Mouse (Mus musculus) hindbrain, postnatal 0 days (tissue): ENCODE measurements at regions not wholly inside any gene's neighbourhood (a gene's known extent, or its start where the extent isn't known, plus 50 kb on each side); places are given as distances from the start of the nearest gene placed in this dataset.

ENCODE experiments used
- ATAC-seq: fragments of 200-750 bp; cut with Nextera tagmentation; 2 replicates; pipeline ENCODE4 v1.8.0; 2017; ENCODE audit warnings: mild to moderate bottlenecking, moderate TSS enrichment, moderate library complexity
- DNase-seq: peaks from one replicate; pipeline ENCODE4 v3.0.0-alpha.2; 2015; ENCODE audit warnings: low spot score
- H3K27ac ChIP-seq: fragments of 300-500 bp; sonication (generic); 2 replicates; pipeline ENCODE4 v1.5.1; 2014; ENCODE audit warnings: mild to moderate bottlenecking
- H3K27me3 ChIP-seq: fragments of 300-500 bp; sonication (generic); 2 replicates; pipeline ENCODE4 v1.6.1; 2014; ENCODE audit warnings: low read length, mixed read lengths; ENCODE audit not compliant: insufficient read depth
- H3K36me3 ChIP-seq: fragments of 300-500 bp; sonication (generic); 2 replicates; pipeline ENCODE4 v1.6.1; 2014; ENCODE audit warnings: low read length, mixed read lengths; ENCODE audit not compliant: insufficient read depth
- H3K4me1 ChIP-seq: fragments of 300-500 bp; sonication (generic); 2 replicates; pipeline ENCODE4 v1.6.1; 2014; ENCODE audit warnings: antibody characterized with exemption, low read length, mixed read lengths; ENCODE audit not compliant: insufficient read depth
- H3K4me2 ChIP-seq: fragments of 300-500 bp; sonication (generic); 2 replicates; pipeline ENCODE4 v1.6.1; 2014; ENCODE audit warnings: low read depth, mild to moderate bottlenecking, low read length, moderate library complexity, mixed read lengths
- H3K4me3 ChIP-seq: fragments of 300-500 bp; sonication (generic); 2 replicates; pipeline ENCODE4 v1.5.1; 2014; ENCODE audit warnings: low read length
- H3K9ac ChIP-seq: fragments of 300-500 bp; sonication (generic); replicated peaks from 2 replicates; pipeline ENCODE4 v1.6.1; 2014; ENCODE audit warnings: mild to moderate bottlenecking, low read length, moderate library complexity, mixed read lengths
- H3K9me3 ChIP-seq: fragments of 300-500 bp; sonication (generic); 2 replicates; pipeline ENCODE4 v1.6.1; 2016; ENCODE audit warnings: low read length, mixed read lengths
- CTCF ChIP-seq: IDR thresholded peaks from 2 replicates; pipeline ENCODE4 v1.5.1; 2016; ENCODE audit warnings: antibody characterized with exemption, control low read depth, low read depth
- WGBS: fragments of 180-500 bp; shearing (Covaris S2); extraction: QIAGEN DNeasy Blood & Tissue Kit; methylation state at CpG from one replicate; pipeline ENCODE4 v1.1.7; 2014; 5-methylcytosine and 5-hydroxymethylcytosine counted together

DNA sequence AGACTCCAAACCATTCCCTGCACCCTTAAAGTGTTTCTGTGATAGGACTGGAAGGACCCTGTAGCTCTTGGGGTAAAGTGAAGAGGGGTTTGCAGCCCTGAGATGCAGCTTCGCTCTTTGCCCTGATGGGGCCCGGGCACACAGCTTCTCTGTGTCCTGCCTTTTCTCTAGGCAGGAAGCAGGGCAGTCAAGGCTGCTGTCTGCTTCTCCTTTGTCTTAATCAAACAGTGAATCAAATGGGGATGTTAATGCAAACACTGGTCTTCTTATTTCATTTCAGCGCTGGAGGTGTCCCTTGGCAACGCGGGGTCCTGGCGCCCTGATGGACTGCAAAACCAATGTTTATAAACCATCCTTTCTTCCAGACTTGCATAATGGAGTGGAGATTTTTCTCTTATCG is 200.6 kb upstream of the Tle4 start:
- no peaks in the 10 kb centered on the region for H3K27me3 ChIP-seq
- H3K36me3 ChIP-seq, result no peaks in the 10 kb centered on the region
- no peak overlapping the region for H3K4me2 ChIP-seq
- ATAC-seq, result no peak
- no peak for DNase-seq
- 66% methylated on average over 7 of the region's 7 CpGs for WGBS
- no peak overlapping the region for H3K4me3 ChIP-seq
- H3K27ac ChIP-seq, result no peak overlapping the region
- no peak for TF ChIP-seq CTCF
- H3K9me3 ChIP-seq, result no peaks in the 10 kb centered on the region
- no peaks in the 10 kb centered on the region; the same call in 1 of the 2 replicates for H3K4me1 ChIP-seq
- no peak overlapping the region for H3K9ac ChIP-seq

- no peak for DNase-seq
- H3K27me3 ChIP-seq, result no peaks in the 10 kb centered on the region
- H3K9ac ChIP-seq, result no peak overlapping the region
- 90% methylated on average over 5 of the region's 5 CpGs for WGBS
- no peaks in the 10 kb centered on the region for H3K36me3 ChIP-seq
- H3K4me3 ChIP-seq, result no peak overlapping the region
- no peaks in the 10 kb centered on the region for H3K9me3 ChIP-seq
- TF ChIP-seq CTCF, result no peak
- H3K4me1 ChIP-seq, result no peaks in the 10 kb centered on the region
- H3K4me2 ChIP-seq, result no peak overlapping the region
- no peak overlapping the region for H3K27ac ChIP-seq
- ATAC-seq, result no peak
Observed at GRCm38 (mm10) chr19:14795910-14796309, 198.1 kb upstream of the Tle4 start.

DNA sequence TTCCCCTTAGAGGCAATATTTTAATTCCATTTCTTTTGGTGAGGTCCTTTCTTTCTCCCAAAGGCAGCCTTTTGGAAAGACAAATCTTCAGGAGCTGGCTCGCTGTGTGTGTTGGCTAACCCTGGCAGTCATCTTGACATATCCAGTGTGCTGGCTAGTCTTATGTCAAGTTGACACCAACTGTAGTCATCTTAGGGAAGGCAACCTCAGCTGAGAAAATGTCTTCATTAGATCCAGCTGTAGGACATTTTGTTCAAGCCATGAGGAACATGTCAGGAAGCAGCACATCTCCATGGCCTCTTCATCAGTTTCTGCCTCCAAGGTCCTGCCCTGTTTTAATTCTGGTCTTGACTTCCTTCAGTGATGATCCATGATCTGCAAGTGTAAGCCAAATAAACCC is 192.1 kb upstream of the Tle4 start:
- no peaks in the 10 kb centered on the region for H3K9me3 ChIP-seq
- no peak overlapping the region for H3K27ac ChIP-seq
- DNase-seq (no peak), ATAC-seq (no peak)
- H3K4me1 ChIP-seq, result no peaks in the 10 kb centered on the region
- H3K36me3 ChIP-seq, result no peaks in the 10 kb centered on the region
- no peak overlapping the region for H3K9ac ChIP-seq
- TF ChIP-seq CTCF, result no peak
- 93% methylated on average over 1 of the region's 1 CpGs for WGBS
- H3K4me2 ChIP-seq, result no peak overlapping the region
- H3K4me3 ChIP-seq, result no peak overlapping the region
- no peaks in the 10 kb centered on the region for H3K27me3 ChIP-seq

GRCm38 (mm10) chr19:14788630-14789029 is 190.8 kb upstream of the Tle4 start:
- H3K4me2 ChIP-seq, result no peak overlapping the region
- ATAC-seq (no peak), DNase-seq (no peak)
- TF ChIP-seq CTCF, result no peak
- H3K9ac ChIP-seq, result no peak overlapping the region
- H3K27me3 ChIP-seq, result no peaks in the 10 kb centered on the region
- H3K36me3 ChIP-seq, result no peaks in the 10 kb centered on the region
- H3K4me3 ChIP-seq, result no peak overlapping the region
- H3K9me3 ChIP-seq, result no peaks in the 10 kb centered on the region
- H3K4me1 ChIP-seq, result no peaks in the 10 kb centered on the region
- WGBS, result 84% methylated on average over 4 of the region's 4 CpGs
- H3K27ac ChIP-seq, result no peak overlapping the region

DNA sequence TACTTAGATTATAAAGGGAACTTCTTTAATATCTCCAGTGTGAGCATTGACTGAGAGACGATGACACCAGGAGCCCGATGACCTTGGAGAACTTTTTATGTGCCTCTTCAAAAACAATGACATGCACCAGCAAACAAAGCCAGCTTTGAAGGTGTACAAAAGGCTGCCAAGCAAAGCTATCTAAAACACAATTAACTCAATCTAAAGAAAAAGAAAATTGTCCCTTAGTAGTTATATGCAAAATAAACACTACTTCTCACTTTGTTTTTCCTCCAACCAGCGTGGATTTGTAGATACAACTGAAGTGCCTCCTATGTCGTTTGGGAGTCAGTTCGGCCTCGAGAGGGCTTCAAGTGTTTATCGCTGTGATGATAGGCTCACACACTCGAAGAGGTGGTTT is 189.0 kb upstream of the Tle4 start:
- Histone ChIP-seq H3K9ac (no peak overlapping the region), H3K27me3 (no peaks in the 10 kb centered on the region), H3K9me3 (no peaks in the 10 kb centered on the region), H3K27ac (no peak overlapping the region), H3K4me1 (no peaks in the 10 kb centered on the region), H3K36me3 (no peaks in the 10 kb centered on the region), H3K4me3 (no peak overlapping the region), H3K4me2 (no peak overlapping the region)
- ATAC-seq (no peak), DNase-seq (no peak)
- no peak for TF ChIP-seq CTCF
- whole genome bisulfite sequencing, result 86% methylated on average over 8 of the region's 8 CpGs

DNA sequence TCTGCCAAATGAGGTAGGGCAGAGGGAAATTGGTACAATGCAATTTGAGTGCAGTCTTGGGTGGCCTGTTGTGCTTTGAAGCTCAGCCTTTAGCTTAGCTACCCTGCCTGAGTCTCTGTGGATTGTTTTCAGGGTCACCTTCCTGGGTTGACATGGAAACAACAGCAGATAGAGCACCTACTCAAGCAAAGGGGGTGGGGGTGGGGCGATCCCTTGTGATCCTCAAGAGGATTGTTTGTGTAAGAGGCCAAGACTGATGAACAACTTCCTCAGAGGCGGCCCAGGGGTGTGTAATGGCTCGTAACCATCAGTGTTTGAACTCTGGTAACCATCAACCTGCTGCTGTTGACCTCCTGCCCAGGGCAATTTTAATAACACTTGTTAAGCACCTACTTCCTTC is 187.8 kb upstream of the Tle4 start:
- no peak for TF ChIP-seq CTCF
- Histone ChIP-seq H3K9ac (no peak overlapping the region), H3K4me2 (no peak overlapping the region), H3K9me3 (no peaks in the 10 kb centered on the region), H3K27ac (no peak overlapping the region), H3K4me3 (no peak overlapping the region), H3K4me1 (no peaks in the 10 kb centered on the region), H3K27me3 (no peaks in the 10 kb centered on the region), H3K36me3 (no peaks in the 10 kb centered on the region)
- no peak for DNase-seq
- no peak for ATAC-seq
- 80% methylated on average over 3 of the region's 3 CpGs for WGBS

GRCm38 (mm10) chr19:14777709-14778108 is 179.9 kb upstream of the Tle4 start:
- peak overlapping the region; percentile 19; the same call in 1 of the 2 replicates for H3K4me3 ChIP-seq
- 0 out of 2 replicates have a peak, but pooled peaks cover 2% of the 10 kb centered on the region for H3K4me1 ChIP-seq
- peak overlapping the region; percentile 48 for H3K4me2 ChIP-seq
- no peak overlapping the region for H3K9ac ChIP-seq
- H3K9me3 ChIP-seq, result peaks cover 4% of the 10 kb centered on the region; the same call in 1 of the 2 replicates
- 31% methylated on average over 7 of the region's 7 CpGs for WGBS
- DNase-seq (no peak), ATAC-seq (no peak)
- no peaks in the 10 kb centered on the region for H3K27me3 ChIP-seq
- TF ChIP-seq CTCF, result no peak
- H3K36me3 ChIP-seq, result no peaks in the 10 kb centered on the region
- no peak overlapping the region for H3K27ac ChIP-seq
